Mouse (Mus musculus) liver, postnatal 0 days (tissue): ENCODE measurements around the gene Slc36a4.

Experiments
- CTCF ChIP-seq: sonication (generic); IDR thresholded peaks from 2 replicates; pipeline ENCODE4 v1.5.1; 2016; ENCODE audit warnings: antibody characterized with exemption, low read depth
- EP300 ChIP-seq: IDR thresholded peaks from 2 replicates; pipeline ENCODE4 v1.6.1; 2016; ENCODE audit warnings: antibody characterized with exemption, low read depth, mild to moderate bottlenecking

GRCm38 (mm10) chr9:15766379-15766778 is 56.8 kb downstream of the Slc36a4 start:
- TF ChIP-seq CTCF (no peak), EP300 (no peak)
